Mouse (Mus musculus) hindbrain, embryonic 16.5 days (tissue): ENCODE measurements around the gene Aldh1a3. TPM values are rescaled to one million over a fixed set of nuclear protein-coding genes. Genes with fewer than 3 reads are reported as not detected.

Source experiments
- ATAC-seq: fragments of 200-750 bp; cut with Nextera tagmentation; 2 replicates; pipeline ENCODE4 v1.8.0; 2017; ENCODE audit warnings: moderate TSS enrichment, moderate library complexity
- H3K27ac ChIP-seq: fragments of 300-500 bp; sonication (generic); 2 replicates; pipeline ENCODE4 v1.5.1; 2014; ENCODE audit warnings: low read depth, mild to moderate bottlenecking, control low read depth, low read length, moderate library complexity
- H3K27me3 ChIP-seq: fragments of 300-500 bp; sonication (generic); replicated peaks from 2 replicates; pipeline ENCODE4 v1.6.1; 2014; ENCODE audit warnings: low read length; ENCODE audit not compliant: control insufficient read depth, insufficient read depth
- H3K36me3 ChIP-seq: fragments of 300-500 bp; sonication (generic); 2 replicates; pipeline ENCODE4 v1.6.1; 2014; ENCODE audit warnings: mild to moderate bottlenecking, low read length, moderate library complexity, mixed read lengths; ENCODE audit not compliant: control insufficient read depth, insufficient read depth
- H3K4me1 ChIP-seq: fragments of 300-500 bp; sonication (generic); 2 replicates; pipeline ENCODE4 v1.6.1; 2014; ENCODE audit warnings: low read depth, low read length; ENCODE audit not compliant: control insufficient read depth, insufficient read depth
- H3K4me2 ChIP-seq: fragments of 300-500 bp; sonication (generic); 2 replicates; pipeline ENCODE4 v1.6.1; 2014; ENCODE audit warnings: mild to moderate bottlenecking, low read length, control low read depth, moderate library complexity
- H3K4me3 ChIP-seq: fragments of 300-500 bp; sonication (generic); 2 replicates; pipeline ENCODE4 v1.5.1; 2014; ENCODE audit warnings: mild to moderate bottlenecking, low read length, control low read depth, moderate library complexity
- H3K9ac ChIP-seq: fragments of 300-500 bp; sonication (generic); 2 replicates; pipeline ENCODE4 v1.6.1; 2014; ENCODE audit warnings: low read depth, mild to moderate bottlenecking, control low read depth, low read length, moderate library complexity
- H3K9me3 ChIP-seq: fragments of 300-500 bp; sonication (generic); 2 replicates; pipeline ENCODE4 v1.6.1; 2014; ENCODE audit warnings: mild to moderate bottlenecking, low read length, moderate library complexity; ENCODE audit not compliant: control insufficient read depth
- WGBS: fragments of 180-500 bp; shearing (Covaris S2); extraction: QIAGEN DNeasy Blood & Tissue Kit; methylation state at CpG from one replicate; pipeline ENCODE4 v1.1.7; 2014; 5-methylcytosine and 5-hydroxymethylcytosine counted together
- microRNA-seq: library from miRNA; unstranded; fragments of <30 nt; microRNA quantifications from one replicate; pipeline ENCODE4, GENCODE M21; 2017
- polyA plus RNA-seq: library from polyadenylated mRNA; unstranded; fragments of >200 nt; fragmentation: Nextera tagmentation; extraction: Ambion mirVana; gene quantifications from 2 replicates; pipeline ENCODE4 v1.2.1, GENCODE M21; 2015

Gene Aldh1a3
- polyA plus RNA-seq, 1 experiment from 2014 or later, result 2.5 TPM

DNA sequence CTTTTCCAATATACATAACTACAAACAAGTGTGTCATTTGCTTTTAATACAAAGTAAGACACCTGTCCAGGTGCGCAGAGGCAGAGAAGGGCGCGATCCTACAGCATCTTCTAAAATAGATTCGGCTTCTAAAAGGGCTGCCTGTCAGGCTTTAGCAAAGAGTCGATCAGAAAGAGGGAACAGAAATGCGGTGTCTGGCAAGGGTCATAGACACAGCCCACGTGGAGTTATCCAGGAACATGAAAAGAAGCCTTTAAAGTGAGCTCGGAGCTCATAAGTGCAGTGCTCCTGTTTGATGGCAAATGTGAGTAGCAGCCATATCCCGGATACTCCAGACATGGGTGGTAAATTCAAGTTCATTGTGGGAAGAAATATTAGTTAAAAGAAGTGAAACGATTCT lies 78.7 kb downstream of the Aldh1a3 start:
- 92% methylated on average over 10 of the region's 10 CpGs for WGBS
- no peaks in the 10 kb centered on the region for H3K9me3 ChIP-seq
- no peak overlapping the region for H3K9ac ChIP-seq
- no peak overlapping the region for H3K4me2 ChIP-seq
- H3K27me3 ChIP-seq, result no peaks in the 10 kb centered on the region
- H3K36me3 ChIP-seq, result no peaks in the 10 kb centered on the region
- peaks cover 4% of the 10 kb centered on the region; the same call in 1 of the 2 replicates for H3K4me1 ChIP-seq
- no peak overlapping the region for H3K4me3 ChIP-seq
- no peak overlapping the region for H3K27ac ChIP-seq
- no peak for ATAC-seq

DNA sequence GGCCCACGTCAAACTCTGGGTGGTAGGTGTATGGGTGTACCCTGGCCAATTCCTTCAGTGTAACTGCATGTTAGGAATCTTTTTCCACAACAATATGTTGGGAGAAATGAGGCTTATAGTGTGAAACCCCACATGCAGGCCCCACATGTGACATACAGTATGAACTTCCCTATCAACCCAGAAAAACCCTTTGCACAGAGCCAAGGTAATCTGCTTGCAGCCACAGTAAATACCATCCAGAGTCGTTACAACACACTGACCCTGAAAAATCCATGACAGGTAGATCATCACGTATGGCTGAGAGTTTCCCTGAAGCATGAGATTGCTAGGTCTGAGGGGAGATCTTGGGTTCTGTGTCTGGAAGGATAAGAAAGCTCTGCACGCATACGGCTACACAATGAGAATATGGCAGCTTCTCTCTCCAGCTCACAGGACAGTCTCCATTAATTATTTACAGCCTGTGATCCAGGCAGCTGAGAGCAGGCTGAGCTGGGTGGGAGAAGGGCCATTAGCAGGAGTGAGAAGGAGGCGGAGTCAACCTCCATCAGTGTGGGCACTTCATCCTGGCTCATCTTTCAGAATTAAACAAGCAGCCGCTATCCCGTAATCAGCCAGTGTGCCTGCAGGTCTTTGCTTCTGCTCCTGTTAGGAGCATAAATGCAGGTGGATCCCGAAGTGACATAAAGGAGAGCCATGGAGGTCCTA lies 80.2 kb downstream of the Aldh1a3 start:
- Histone ChIP-seq H3K4me1 (peaks cover 4% of the 10 kb centered on the region; the same call in 1 of the 2 replicates), H3K9me3 (no peaks in the 10 kb centered on the region), H3K4me2 (0 out of 2 replicates have a peak overlapping the region, but pooled peaks have one; percentile 0), H3K36me3 (no peaks in the 10 kb centered on the region), H3K27me3 (no peaks in the 10 kb centered on the region), H3K9ac (no peak overlapping the region), H3K4me3 (no peak overlapping the region), H3K27ac (no peak overlapping the region)
- WGBS, result 41% methylated on average over 9 of the region's 9 CpGs
- peak; percentile 85 for ATAC-seq

DNA sequence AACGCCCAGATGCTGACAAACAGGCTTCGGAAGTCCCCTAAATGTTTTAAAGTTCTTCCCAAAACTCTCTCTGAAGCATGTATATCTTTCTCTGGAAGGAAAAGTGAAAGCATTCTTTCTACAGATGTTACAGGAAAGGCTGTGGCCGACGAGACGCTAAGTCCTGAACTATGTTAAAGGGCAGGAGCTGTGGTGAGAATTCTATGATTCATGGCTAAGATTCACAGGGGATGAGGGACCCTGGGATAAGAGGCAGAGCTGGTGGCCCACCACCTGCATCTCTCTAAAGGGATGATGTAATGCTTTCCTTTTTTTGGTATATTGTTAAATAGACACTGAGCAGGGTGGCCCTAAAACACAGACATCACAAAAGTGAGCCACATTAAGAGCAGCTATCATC lies 84.0 kb downstream of the Aldh1a3 start:
- Histone ChIP-seq H3K36me3 (no peaks in the 10 kb centered on the region), H3K9me3 (no peaks in the 10 kb centered on the region), H3K9ac (no peak overlapping the region), H3K4me1 (peaks cover 4% of the 10 kb centered on the region; the same call in 1 of the 2 replicates), H3K4me3 (no peak overlapping the region), H3K27me3 (no peaks in the 10 kb centered on the region), H3K27ac (no peak overlapping the region), H3K4me2 (no peak overlapping the region)
- WGBS, result 85% methylated on average over 5 of the region's 5 CpGs
- no peak for ATAC-seq

DNA sequence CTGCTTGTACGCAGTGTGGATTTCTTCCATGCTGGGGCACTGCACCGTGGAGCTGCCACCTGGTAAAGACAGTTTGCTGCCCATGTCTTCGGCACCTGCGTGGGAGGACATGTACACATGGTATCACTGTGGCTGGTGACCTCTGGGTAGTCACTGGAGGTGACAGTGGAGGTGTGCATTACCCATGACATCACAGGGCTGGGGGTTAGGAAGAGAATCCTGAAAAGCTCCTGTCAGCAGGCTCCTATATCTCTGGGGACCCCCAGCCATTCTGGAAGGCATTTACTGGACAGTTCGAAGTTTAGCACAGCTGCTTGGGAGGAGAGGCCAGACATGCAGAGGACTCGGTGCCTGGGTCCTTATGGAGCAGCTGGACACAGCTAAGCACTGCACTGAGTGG lies 84.5 kb downstream of the Aldh1a3 start:
- H3K27ac ChIP-seq, result no peak overlapping the region
- H3K27me3 ChIP-seq, result no peaks in the 10 kb centered on the region
- peaks cover 4% of the 10 kb centered on the region; the same call in 1 of the 2 replicates for H3K4me1 ChIP-seq
- WGBS, result 80% methylated on average over 6 of the region's 6 CpGs
- H3K36me3 ChIP-seq, result no peaks in the 10 kb centered on the region
- peak overlapping the region; percentile 13; the same call in 1 of the 2 replicates for H3K9ac ChIP-seq
- no peak overlapping the region for H3K4me2 ChIP-seq
- no peak for ATAC-seq
- no peaks in the 10 kb centered on the region for H3K9me3 ChIP-seq
- no peak overlapping the region for H3K4me3 ChIP-seq

DNA sequence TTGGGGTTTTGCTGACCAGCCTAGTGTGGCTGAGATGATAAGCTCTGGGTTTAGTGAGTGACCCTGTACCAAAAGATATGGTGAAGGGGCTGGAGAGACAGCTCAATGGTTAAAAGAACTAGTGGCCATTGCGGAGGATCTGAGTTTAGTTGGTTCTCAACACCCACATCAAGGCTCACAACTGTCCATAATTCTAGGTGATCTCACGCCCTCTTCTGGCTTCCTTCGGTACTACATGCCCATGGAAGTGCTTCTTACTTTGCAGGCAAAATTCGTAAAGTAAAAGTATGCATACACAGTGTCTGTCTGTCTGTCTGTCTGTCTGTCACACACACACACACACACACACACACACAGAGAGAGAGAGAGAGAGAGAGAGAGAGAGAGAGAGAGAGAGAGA lies 85.0 kb downstream of the Aldh1a3 start:
- no peak for ATAC-seq
- Histone ChIP-seq H3K9ac (no peak overlapping the region; the same call in 1 of the 2 replicates), H3K36me3 (no peaks in the 10 kb centered on the region), H3K27ac (no peak overlapping the region), H3K27me3 (no peaks in the 10 kb centered on the region), H3K4me3 (no peak overlapping the region), H3K9me3 (no peaks in the 10 kb centered on the region), H3K4me2 (no peak overlapping the region), H3K4me1 (peaks cover 2% of the 10 kb centered on the region; the same call in 1 of the 2 replicates)
- WGBS, result 44% methylated on average over 4 of the region's 4 CpGs

Small RNA genes lying within 50 kb of the gene (microRNA-seq; reads per million reads assigned to microRNA genes)
- not detected for gene Mir7057

Other genes starting within 250 kb of the Aldh1a3 start
- gene Gm10974, start 61.6 kb downstream of the Aldh1a3 start, polyA plus RNA-seq, result not detected in 2 replicates
- gene Lrrk1, start 39.2 kb downstream of the Aldh1a3 start, polyA plus RNA-seq, result 3.0 and 4.5 TPM in 2 replicates